Mouse (Mus musculus): ENCODE results near the gene Mknk2. TPM values are rescaled to one million over a fixed set of nuclear protein-coding genes. Genes with fewer than 3 reads are reported as not detected.
A peak's percentile ranks its signal among the peaks of the same experiment; 100 is the strongest.

Gene Mknk2
- polyA plus RNA-seq, 1 experiment from 2014 or later, result 82.1 TPM

DNA sequence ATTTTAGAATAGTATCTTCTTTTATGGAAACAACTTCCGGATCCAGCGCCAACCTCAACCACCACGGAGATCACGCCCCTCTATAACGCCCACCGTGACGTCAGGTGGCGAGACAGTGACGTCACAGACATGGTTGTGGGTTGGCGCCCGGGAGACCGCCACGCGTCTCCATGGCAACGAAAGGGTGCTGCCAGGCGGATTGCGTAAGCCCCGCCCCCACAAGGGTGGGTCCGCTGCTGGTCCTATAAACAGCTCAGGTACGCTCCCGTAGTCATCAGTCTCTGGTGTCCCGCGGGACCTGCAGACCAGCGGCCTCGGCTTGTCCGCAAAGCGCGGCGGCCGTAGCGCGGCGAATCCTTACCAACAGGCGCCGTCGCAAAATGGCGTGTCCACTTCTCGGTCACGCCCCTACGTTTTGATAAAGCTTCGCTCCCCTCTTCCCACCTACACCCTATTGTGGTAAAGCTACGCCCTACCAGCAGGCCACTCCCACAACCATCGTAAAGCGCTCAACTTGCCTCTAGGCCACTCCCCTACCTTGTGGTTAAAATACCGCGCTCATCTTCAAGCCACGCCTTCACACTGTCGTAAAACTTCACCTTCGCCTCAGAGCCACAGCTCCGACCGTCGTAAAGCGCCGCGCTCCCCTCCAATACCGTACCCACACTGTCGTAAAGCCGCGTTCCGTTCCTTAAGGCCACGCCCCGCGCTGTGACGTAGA, 55.8 kb downstream of the Mknk2 start:
- H3K4me2 ChIP-seq (ENCODE audit: low read depth, low read length), result peak overlapping the region; percentile 71
- H3K9me3 ChIP-seq (replicated peaks; ENCODE audit: control insufficient read depth, low read length), result no peaks in the 10 kb centered on the region
- ATAC-seq (replicated peaks; ENCODE audit: extremely low read depth, insufficient read depth, low FRiP score), result peak; percentile 95
- H3K36me3 ChIP-seq (ENCODE audit: control insufficient read depth, insufficient read depth), result no peaks in the 10 kb centered on the region
- H3K9ac ChIP-seq (ENCODE audit: low read length), result peak overlapping the region; percentile 62
- H3K27ac ChIP-seq (ENCODE audit: low read length), result peak overlapping the region; percentile 95
- peak overlapping the region; percentile 90 for H3K4me3 ChIP-seq (ENCODE audit: low read length)
- WGBS, result under 1% methylated on average over 64 of the region's 64 CpGs
- no peaks in the 10 kb centered on the region for H3K27me3 ChIP-seq (ENCODE audit: control insufficient read depth, insufficient read depth, low read length)
- peaks cover 28% of the 10 kb centered on the region for H3K4me1 ChIP-seq (ENCODE audit: control insufficient read depth, insufficient read depth, low read length)

DNA sequence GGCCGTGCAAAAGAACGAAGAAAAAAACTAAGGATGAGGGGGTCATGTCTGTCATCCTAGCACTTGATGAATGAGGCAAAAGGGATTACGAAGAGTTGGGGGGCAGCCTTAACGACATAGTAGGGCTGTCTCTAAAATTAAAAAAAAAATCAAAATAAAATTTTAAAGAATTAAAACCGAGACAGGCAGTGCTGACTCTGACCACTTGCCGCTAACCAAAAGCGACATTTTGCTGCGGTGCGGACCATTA, 56.3 kb downstream of the Mknk2 start:
- H3K27ac ChIP-seq (ENCODE audit: low read length), result peak overlapping the region; percentile 95
- H3K4me2 ChIP-seq (ENCODE audit: low read depth, low read length), result peak overlapping the region; percentile 71
- no peaks in the 10 kb centered on the region for H3K9me3 ChIP-seq (replicated peaks; ENCODE audit: control insufficient read depth, low read length)
- 1% methylated on average over 9 of the region's 9 CpGs for WGBS
- no peaks in the 10 kb centered on the region for H3K36me3 ChIP-seq (ENCODE audit: control insufficient read depth, insufficient read depth)
- H3K4me3 ChIP-seq (ENCODE audit: low read length), result peak overlapping the region; percentile 90
- H3K4me1 ChIP-seq (ENCODE audit: control insufficient read depth, insufficient read depth, low read length), result peaks cover 28% of the 10 kb centered on the region
- no peak for ATAC-seq (replicated peaks; ENCODE audit: extremely low read depth, insufficient read depth, low FRiP score)
- H3K9ac ChIP-seq (ENCODE audit: low read length), result peak overlapping the region; percentile 53
- no peaks in the 10 kb centered on the region for H3K27me3 ChIP-seq (ENCODE audit: control insufficient read depth, insufficient read depth, low read length)

DNA sequence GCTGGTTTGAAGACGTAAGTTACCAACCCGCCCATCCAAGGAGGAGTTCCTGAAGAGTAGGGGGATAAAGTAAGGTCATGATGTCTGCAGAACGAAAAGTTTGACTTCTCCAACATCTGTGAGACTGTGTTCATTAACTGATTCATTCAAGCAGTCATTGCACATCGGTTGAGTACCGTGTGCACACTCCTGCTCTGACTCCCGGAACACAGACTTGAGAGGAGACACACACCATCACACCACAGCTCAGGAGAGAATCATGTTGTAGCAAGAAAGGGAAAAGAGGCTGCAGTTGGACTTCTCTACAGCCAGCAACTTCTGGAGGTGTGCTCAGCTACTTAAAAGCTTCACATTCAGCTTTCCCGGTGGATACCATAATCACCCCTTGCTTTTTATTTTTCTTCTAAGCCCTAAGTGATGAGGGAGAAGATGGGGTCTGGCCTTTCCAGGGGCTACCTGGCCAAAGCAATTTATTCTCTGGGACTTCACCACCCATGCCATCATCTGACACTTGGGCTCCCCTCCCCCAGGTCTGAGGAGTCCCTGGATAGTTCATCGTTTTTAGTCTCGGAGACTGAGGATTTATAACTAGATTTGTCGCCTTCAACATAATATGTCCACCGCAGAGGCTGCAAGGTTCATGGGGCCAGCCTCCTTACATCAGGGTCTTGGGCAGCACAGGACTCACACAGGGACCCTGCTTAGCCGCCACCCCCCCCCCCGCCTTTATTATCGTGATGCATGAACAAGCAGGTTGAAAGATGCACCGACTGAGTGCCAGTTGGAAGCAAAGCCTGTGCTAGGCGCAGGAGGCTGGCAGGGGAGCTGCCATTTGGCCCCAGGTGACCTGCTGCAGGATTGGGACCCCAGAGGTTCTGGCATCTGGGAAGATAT, 56.9 kb downstream of the Mknk2 start:
- Histone ChIP-seq H3K9ac (ENCODE audit: low read length) (peak overlapping the region; percentile 53), H3K9me3 (replicated peaks; ENCODE audit: control insufficient read depth, low read length) (no peaks in the 10 kb centered on the region), H3K27me3 (ENCODE audit: control insufficient read depth, insufficient read depth, low read length) (no peaks in the 10 kb centered on the region), H3K4me3 (ENCODE audit: low read length) (peak overlapping the region; percentile 90), H3K4me2 (ENCODE audit: low read depth, low read length) (peak overlapping the region; percentile 71), H3K4me1 (ENCODE audit: control insufficient read depth, insufficient read depth, low read length) (peaks cover 26% of the 10 kb centered on the region), H3K27ac (ENCODE audit: low read length) (peak overlapping the region; percentile 95), H3K36me3 (ENCODE audit: control insufficient read depth, insufficient read depth) (peaks cover under 1% of the 10 kb centered on the region; the same call in 1 of the 2 replicates)
- no peak for ATAC-seq (replicated peaks; ENCODE audit: extremely low read depth, insufficient read depth, low FRiP score)
- 55% methylated on average over 16 of the region's 16 CpGs for WGBS

DNA sequence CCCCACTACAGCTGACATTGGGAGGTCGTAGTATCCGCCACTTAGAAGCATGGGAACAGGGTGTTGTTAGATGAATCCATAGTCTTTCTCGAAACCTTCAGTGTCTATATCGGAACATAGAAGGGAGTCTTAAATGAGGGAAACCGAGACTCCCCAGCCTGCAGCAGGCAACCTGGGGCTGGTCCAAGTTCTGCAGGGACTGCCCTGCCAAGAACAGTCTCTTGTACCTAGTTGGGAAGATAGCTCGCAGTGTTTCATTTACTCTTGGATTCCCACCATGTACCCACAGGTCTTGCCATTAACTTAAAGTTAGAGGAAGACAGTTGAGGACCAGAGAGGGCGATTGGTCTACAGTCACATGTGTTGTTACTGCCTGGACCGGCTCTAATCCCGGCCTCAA, 57.5 kb downstream of the Mknk2 start:
- H3K4me3 ChIP-seq (ENCODE audit: low read length), result no peak overlapping the region
- no peak for ATAC-seq (replicated peaks; ENCODE audit: extremely low read depth, insufficient read depth, low FRiP score)
- H3K9me3 ChIP-seq (replicated peaks; ENCODE audit: control insufficient read depth, low read length), result no peaks in the 10 kb centered on the region
- no peak overlapping the region for H3K27ac ChIP-seq (ENCODE audit: low read length)
- no peak overlapping the region for H3K4me2 ChIP-seq (ENCODE audit: low read depth, low read length)
- no peaks in the 10 kb centered on the region for H3K27me3 ChIP-seq (ENCODE audit: control insufficient read depth, insufficient read depth, low read length)
- peaks cover 6% of the 10 kb centered on the region; the same call in 1 of the 2 replicates for H3K36me3 ChIP-seq (ENCODE audit: control insufficient read depth, insufficient read depth)
- H3K4me1 ChIP-seq (ENCODE audit: control insufficient read depth, insufficient read depth, low read length), result peaks cover 24% of the 10 kb centered on the region
- no peak overlapping the region for H3K9ac ChIP-seq (ENCODE audit: low read length)
- 85% methylated on average over 9 of the region's 9 CpGs for WGBS

DNA sequence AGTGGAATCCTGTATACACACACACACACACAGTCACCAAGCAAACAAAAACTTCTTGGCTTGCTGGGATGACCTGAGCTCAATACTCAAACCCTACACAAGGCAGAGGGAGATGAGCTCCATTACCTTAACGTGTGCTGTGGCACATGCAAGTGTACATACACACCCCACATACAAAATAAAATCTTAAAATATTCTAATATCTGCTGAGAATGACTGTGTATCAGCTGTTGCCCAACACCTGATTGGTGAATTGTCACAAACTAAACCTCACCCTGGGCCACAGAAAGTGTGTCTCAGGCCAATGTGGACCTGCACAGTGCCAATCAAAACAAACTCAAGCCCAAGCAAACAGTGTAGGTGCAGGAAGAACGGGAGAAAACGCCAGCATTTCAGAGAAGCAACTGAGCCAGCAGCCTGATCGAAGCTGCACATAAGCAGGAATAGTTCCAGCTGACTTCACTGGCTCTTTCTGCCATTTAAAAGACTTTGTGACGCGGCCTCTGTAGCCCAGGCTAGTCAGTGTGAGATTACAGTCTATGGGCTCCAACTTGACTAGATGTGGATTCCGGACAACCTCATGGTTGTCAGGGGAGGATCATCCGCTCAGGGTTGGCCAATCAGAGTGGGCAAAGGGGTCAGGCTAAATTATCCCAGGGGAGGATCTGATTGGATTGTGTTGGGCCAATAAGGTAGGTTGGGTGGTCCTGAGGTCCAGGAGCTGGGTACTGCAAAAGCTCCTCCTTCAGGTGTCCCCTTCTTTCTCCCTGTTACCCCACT, 58.3 kb downstream of the Mknk2 start:
- H3K36me3 ChIP-seq (ENCODE audit: control insufficient read depth, insufficient read depth), result peaks cover 14% of the 10 kb centered on the region; the same call in 1 of the 2 replicates
- peaks cover 21% of the 10 kb centered on the region for H3K4me1 ChIP-seq (ENCODE audit: control insufficient read depth, insufficient read depth, low read length)
- no peaks in the 10 kb centered on the region for H3K27me3 ChIP-seq (ENCODE audit: control insufficient read depth, insufficient read depth, low read length)
- no peak overlapping the region for H3K27ac ChIP-seq (ENCODE audit: low read length)
- no peaks in the 10 kb centered on the region for H3K9me3 ChIP-seq (replicated peaks; ENCODE audit: control insufficient read depth, low read length)
- no peak for ATAC-seq (replicated peaks; ENCODE audit: extremely low read depth, insufficient read depth, low FRiP score)
- WGBS, result 35% methylated on average over 8 of the region's 8 CpGs
- H3K4me3 ChIP-seq (ENCODE audit: low read length), result no peak overlapping the region
- no peak overlapping the region for H3K9ac ChIP-seq (ENCODE audit: low read length)
- no peak overlapping the region for H3K4me2 ChIP-seq (ENCODE audit: low read depth, low read length)

DNA sequence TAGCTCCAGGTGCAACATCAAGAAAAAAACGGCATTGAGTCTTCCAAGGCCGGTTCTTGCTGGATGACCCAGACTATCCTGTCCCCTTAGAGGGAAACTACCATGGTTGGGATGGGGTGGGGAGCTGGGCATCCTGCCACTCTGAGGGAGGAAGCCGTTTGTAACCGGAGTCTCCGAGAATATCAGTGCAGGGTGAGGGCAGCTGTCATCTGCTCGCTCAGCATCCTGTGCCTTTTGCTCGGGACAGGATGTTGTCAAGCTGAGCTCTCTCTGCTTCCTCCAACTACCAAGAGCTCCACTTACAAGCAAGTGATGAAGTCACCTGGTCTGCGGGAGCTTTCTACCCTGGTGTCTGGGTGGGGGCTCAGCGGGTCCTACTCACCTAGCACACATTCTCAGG, 59.7 kb downstream of the Mknk2 start:
- Histone ChIP-seq H3K4me2 (ENCODE audit: low read depth, low read length) (no peak overlapping the region), H3K27ac (ENCODE audit: low read length) (peak overlapping the region; percentile 38), H3K36me3 (ENCODE audit: control insufficient read depth, insufficient read depth) (peaks cover 18% of the 10 kb centered on the region; the same call in 1 of the 2 replicates), H3K4me1 (ENCODE audit: control insufficient read depth, insufficient read depth, low read length) (peaks cover 7% of the 10 kb centered on the region), H3K27me3 (ENCODE audit: control insufficient read depth, insufficient read depth, low read length) (no peaks in the 10 kb centered on the region), H3K4me3 (ENCODE audit: low read length) (no peak overlapping the region), H3K9me3 (replicated peaks; ENCODE audit: control insufficient read depth, low read length) (no peaks in the 10 kb centered on the region), H3K9ac (ENCODE audit: low read length) (no peak overlapping the region)
- WGBS, result 41% methylated on average over 9 of the region's 9 CpGs
- no peak for ATAC-seq (replicated peaks; ENCODE audit: extremely low read depth, insufficient read depth, low FRiP score)

Other genes with a start within 250 kb of the Mknk2 start
- 41.9 and 47.0 TPM in 2 replicates for gene Tcf3, start 244.5 kb downstream of the Mknk2 start, polyA plus RNA-seq (2015; fragmentation: Nextera tagmentation; extraction: Ambion mirVana)
- gene Onecut3, start 183.3 kb downstream of the Mknk2 start, polyA plus RNA-seq (2015; fragmentation: Nextera tagmentation; extraction: Ambion mirVana), result not detected in 2 replicates
- gene Atp8b3, start 139.0 kb downstream of the Mknk2 start, polyA plus RNA-seq (2015; fragmentation: Nextera tagmentation; extraction: Ambion mirVana), result 0.03 and 0.04 TPM in 2 replicates
- gene Rexo1, start 116.6 kb downstream of the Mknk2 start, polyA plus RNA-seq (2015; fragmentation: Nextera tagmentation; extraction: Ambion mirVana), result 15.0 and 16.5 TPM in 2 replicates
- gene Klf16, start 100.8 kb downstream of the Mknk2 start, polyA plus RNA-seq (2015; fragmentation: Nextera tagmentation; extraction: Ambion mirVana), result 5.8 and 6.0 TPM in 2 replicates
- 79.5 and 91.7 TPM in 2 replicates for gene Abhd17a, start 87.8 kb downstream of the Mknk2 start, polyA plus RNA-seq (2015; fragmentation: Nextera tagmentation; extraction: Ambion mirVana)
- gene Scamp4, start 75.2 kb downstream of the Mknk2 start, polyA plus RNA-seq (2015; fragmentation: Nextera tagmentation; extraction: Ambion mirVana), result 60.1 and 68.4 TPM in 2 replicates
- 3.5 and 4.0 TPM in 2 replicates for gene Adat3, start 75.2 kb downstream of the Mknk2 start, polyA plus RNA-seq (2015; fragmentation: Nextera tagmentation; extraction: Ambion mirVana)
- gene Gm49322, start 72.1 kb downstream of the Mknk2 start, polyA plus RNA-seq (2015; fragmentation: Nextera tagmentation; extraction: Ambion mirVana), result 2.2 and 2.8 TPM in 2 replicates
- gene Csnk1g2, start 55.3 kb downstream of the Mknk2 start, polyA plus RNA-seq (2015; fragmentation: Nextera tagmentation; extraction: Ambion mirVana), result 50.7 and 103 TPM in 2 replicates
- gene Btbd2, start 21.0 kb downstream of the Mknk2 start, polyA plus RNA-seq (2015; fragmentation: Nextera tagmentation; extraction: Ambion mirVana), result 41.7 and 58.2 TPM in 2 replicates
- gene Mob3a, start 23.9 kb upstream of the Mknk2 start, polyA plus RNA-seq (2015; fragmentation: Nextera tagmentation; extraction: Ambion mirVana), result 29.0 and 33.4 TPM in 2 replicates
- gene Izumo4, start 24.1 kb upstream of the Mknk2 start, polyA plus RNA-seq (2015; fragmentation: Nextera tagmentation; extraction: Ambion mirVana), result 11.2 and 13.2 TPM in 2 replicates
- 45.7 and 49.5 TPM in 2 replicates for gene Ap3d1, start 64.2 kb upstream of the Mknk2 start, polyA plus RNA-seq (2015; fragmentation: Nextera tagmentation; extraction: Ambion mirVana)
- gene Dot1l, start 77.1 kb upstream of the Mknk2 start, polyA plus RNA-seq (2015; fragmentation: Nextera tagmentation; extraction: Ambion mirVana), result 18.8 and 19.2 TPM in 2 replicates
- 42.3 and 47.7 TPM in 2 replicates for gene Sf3a2, start 120.1 kb upstream of the Mknk2 start, polyA plus RNA-seq (2015; fragmentation: Nextera tagmentation; extraction: Ambion mirVana)
- 79.4 and 83.3 TPM in 2 replicates for gene Plekhj1, start 120.5 kb upstream of the Mknk2 start, polyA plus RNA-seq (2015; fragmentation: Nextera tagmentation; extraction: Ambion mirVana)
- gene Amh, start 127.1 kb upstream of the Mknk2 start, polyA plus RNA-seq (2015; fragmentation: Nextera tagmentation; extraction: Ambion mirVana), result 0.13 and 0.29 TPM in 2 replicates
- 5.6 and 6.7 TPM in 2 replicates for gene Jsrp1, start 135.4 kb upstream of the Mknk2 start, polyA plus RNA-seq (2015; fragmentation: Nextera tagmentation; extraction: Ambion mirVana)
- gene Oaz1, start 148.5 kb upstream of the Mknk2 start, polyA plus RNA-seq (2015; fragmentation: Nextera tagmentation; extraction: Ambion mirVana), result 2,111 and 2,265 TPM in 2 replicates
- gene Lingo3, start 165.9 kb upstream of the Mknk2 start, polyA plus RNA-seq (2015; fragmentation: Nextera tagmentation; extraction: Ambion mirVana), result 0.39 and 0.84 TPM in 2 replicates
- 141 and 148 TPM in 2 replicates for gene Lsm7, start 177.1 kb upstream of the Mknk2 start, polyA plus RNA-seq (2015; fragmentation: Nextera tagmentation; extraction: Ambion mirVana)
- 28.4 and 33.2 TPM in 2 replicates for gene Sppl2b, start 177.2 kb upstream of the Mknk2 start, polyA plus RNA-seq (2015; fragmentation: Nextera tagmentation; extraction: Ambion mirVana)
- gene Tmprss9, start 193.7 kb upstream of the Mknk2 start, polyA plus RNA-seq (2015; fragmentation: Nextera tagmentation; extraction: Ambion mirVana), result not detected in 2 replicates
- gene Timm13, start 222.9 kb upstream of the Mknk2 start, polyA plus RNA-seq (2015; fragmentation: Nextera tagmentation; extraction: Ambion mirVana), result 286 and 289 TPM in 2 replicates
- gene Lmnb2, start 240.1 kb upstream of the Mknk2 start, polyA plus RNA-seq (2015; fragmentation: Nextera tagmentation; extraction: Ambion mirVana), result 27.5 and 30.0 TPM in 2 replicates

Data from heart, embryonic 16.5 days (tissue).